Mouse (Mus musculus): ENCODE results near the gene Dnah2. TPM values are rescaled to one million over a fixed set of nuclear protein-coding genes. Genes with fewer than 3 reads are reported as not detected.

Gene Dnah2
- total RNA-seq, 1 experiment = 0.98 TPM

DNA sequence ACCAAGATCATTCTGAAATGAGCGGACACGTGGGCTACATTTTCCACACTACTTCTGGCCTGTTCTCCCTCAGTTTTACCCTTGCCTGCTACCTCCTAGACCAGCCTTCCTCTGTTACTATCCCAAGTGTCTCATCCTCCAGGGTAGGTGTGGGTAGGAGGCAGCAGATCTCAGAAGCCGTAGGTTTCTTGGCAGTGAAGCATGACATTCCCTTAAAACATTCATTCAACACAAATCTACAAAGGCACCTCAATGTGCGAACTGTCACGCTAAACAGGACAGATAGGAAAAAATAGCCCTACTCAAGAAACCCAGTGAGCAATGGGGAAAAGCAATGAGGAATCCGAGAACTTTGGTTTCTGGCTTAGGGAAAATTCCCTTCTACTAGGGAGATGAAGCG is 136.4 kb downstream of the Dnah2 start:
- no peaks in the 10 kb centered on the region for H3K9me3 ChIP-seq (ENCODE audit: control insufficient read depth, insufficient read depth, low read depth, low read length)
- no peak for DNase-seq (ENCODE audit: low read depth, low spot score)
- TF ChIP-seq CHD2 (IDR thresholded peaks at IDR 0.05; ENCODE audit: low read depth, low read length) = no peak
- TF ChIP-seq HCFC1 (IDR thresholded peaks at IDR 0.05; ENCODE audit: borderline replicate concordance, insufficient read depth, low read length) = no peak
- no peak for TF ChIP-seq ZC3H11A (IDR thresholded peaks at IDR 0.05; ENCODE audit: borderline replicate concordance, low read depth, low read length)
- TF ChIP-seq MAFK (IDR thresholded peaks at IDR 0.05; ENCODE audit: insufficient read depth, low read depth, low read length) = no peak
- TF ChIP-seq ZNF384 (IDR thresholded peaks at IDR 0.05; ENCODE audit: low read depth, low read length) = no peak
- H3K27ac ChIP-seq (ENCODE audit: insufficient read depth, low read depth, low read length, poor library complexity, severe bottlenecking) = no peak overlapping the region
- H3K4me3 ChIP-seq (ENCODE audit: insufficient read depth in 1 of 2, low read depth in 1 of 2, low read length in 2 of 2, poor library complexity in 1 of 2, severe bottlenecking in 1 of 2) = peak overlapping the region; percentile 1 to 94; a peak in 1 of 4 replicates
- no peak overlapping the region; the same call in 1 of the 2 replicates for H3K9ac ChIP-seq (ENCODE audit: insufficient read depth, low read depth, low read length, poor library complexity, severe bottlenecking)
- peaks cover 4 to 29% of the 10 kb centered on the region in 2 experiments for H3K4me1 ChIP-seq (ENCODE audit: control insufficient read depth in 2 of 2, insufficient read depth in 2 of 2, low read length in 2 of 2, poor library complexity in 1 of 2)
- in situ Hi-C loops (cut with MboI; ENCODE audit: low sequenced_read_pairs in 2 of 2, unreplicated experiment in 2 of 2) = no loop called here
- peaks cover 4% of the 10 kb centered on the region; the same call in 1 of the 2 replicates for H3K36me3 ChIP-seq (ENCODE audit: control insufficient read depth, insufficient read depth, low read length, poor library complexity, severe bottlenecking)

DNA sequence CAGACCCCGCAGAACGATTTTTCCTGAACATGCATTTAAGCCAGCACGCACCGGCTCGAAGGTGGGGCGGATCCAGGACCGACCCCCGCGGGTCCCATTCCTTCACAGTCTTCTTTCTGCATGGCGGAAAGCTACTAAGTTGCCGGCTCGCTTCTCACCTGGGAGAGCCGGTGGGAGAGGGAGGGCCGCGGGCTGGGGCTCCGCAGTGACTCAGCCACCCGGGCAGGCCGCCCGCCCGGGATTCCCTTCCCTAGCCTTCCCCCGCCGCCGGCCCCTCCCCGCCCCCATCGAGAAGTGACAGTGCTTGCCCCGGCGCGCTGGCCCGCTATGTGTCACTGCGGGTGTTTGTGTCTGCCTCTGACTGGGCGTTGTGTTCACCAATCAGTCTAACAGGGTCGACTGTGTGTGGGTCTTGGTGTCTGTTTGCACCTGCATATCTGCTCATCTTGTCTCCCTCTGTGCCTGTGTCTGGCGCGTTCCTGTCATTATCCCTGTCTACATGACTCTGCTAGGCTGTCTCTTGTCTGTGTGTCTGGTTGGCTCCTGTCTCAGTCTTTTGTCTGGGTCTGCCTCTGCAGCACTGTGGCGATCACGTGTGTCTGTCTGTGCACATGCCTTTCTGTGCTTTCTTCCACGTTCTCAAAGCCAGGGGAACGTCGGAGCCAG is 137.2 kb downstream of the Dnah2 start:
- H3K36me3 ChIP-seq (ENCODE audit: control insufficient read depth, insufficient read depth, low read length, poor library complexity, severe bottlenecking) = peaks cover 11% of the 10 kb centered on the region
- in situ Hi-C loops (cut with MboI; ENCODE audit: low sequenced_read_pairs in 2 of 2, unreplicated experiment in 2 of 2) = no loop called here
- peak overlapping the region; percentile 81 for H3K9ac ChIP-seq (ENCODE audit: insufficient read depth, low read depth, low read length, poor library complexity, severe bottlenecking)
- DNase-seq (ENCODE audit: low read depth, low spot score) = no peak
- H3K4me3 ChIP-seq (ENCODE audit: insufficient read depth in 1 of 2, low read depth in 1 of 2, low read length in 2 of 2, poor library complexity in 1 of 2, severe bottlenecking in 1 of 2) = peak overlapping the region; percentile 74 to 94
- no peaks in the 10 kb centered on the region for H3K9me3 ChIP-seq (ENCODE audit: control insufficient read depth, insufficient read depth, low read depth, low read length)
- H3K4me1 ChIP-seq (ENCODE audit: control insufficient read depth in 2 of 2, insufficient read depth in 2 of 2, low read length in 2 of 2, poor library complexity in 1 of 2) = peaks cover 4 to 29% of the 10 kb centered on the region in 2 experiments
- TF ChIP-seq CHD2 (IDR thresholded peaks at IDR 0.05; ENCODE audit: low read depth, low read length) (no peak), ZC3H11A (IDR thresholded peaks at IDR 0.05; ENCODE audit: borderline replicate concordance, low read depth, low read length) (no peak), MAFK (IDR thresholded peaks at IDR 0.05; ENCODE audit: insufficient read depth, low read depth, low read length) (no peak), ZNF384 (IDR thresholded peaks at IDR 0.05; ENCODE audit: low read depth, low read length) (no peak), HCFC1 (IDR thresholded peaks at IDR 0.05; ENCODE audit: borderline replicate concordance, insufficient read depth, low read length) (no peak)
- H3K27ac ChIP-seq (ENCODE audit: insufficient read depth, low read depth, low read length, poor library complexity, severe bottlenecking) = no peak overlapping the region

GRCm38 (mm10) chr11:69411073-69411535 is 137.8 kb downstream of the Dnah2 start:
- H3K36me3 ChIP-seq (ENCODE audit: control insufficient read depth, insufficient read depth, low read length, poor library complexity, severe bottlenecking) = peaks cover 15% of the 10 kb centered on the region
- no peak; the same call in 1 of the 2 replicates for TF ChIP-seq HCFC1 (IDR thresholded peaks at IDR 0.05; ENCODE audit: borderline replicate concordance, insufficient read depth, low read length)
- no peak for TF ChIP-seq MAFK (IDR thresholded peaks at IDR 0.05; ENCODE audit: insufficient read depth, low read depth, low read length)
- no peak for TF ChIP-seq ZNF384 (IDR thresholded peaks at IDR 0.05; ENCODE audit: low read depth, low read length)
- TF ChIP-seq ZC3H11A (IDR thresholded peaks at IDR 0.05; ENCODE audit: borderline replicate concordance, low read depth, low read length) = no peak
- no peak for TF ChIP-seq CHD2 (IDR thresholded peaks at IDR 0.05; ENCODE audit: low read depth, low read length)
- H3K9me3 ChIP-seq (ENCODE audit: control insufficient read depth, insufficient read depth, low read depth, low read length) = no peaks in the 10 kb centered on the region
- in situ Hi-C loops (cut with MboI; ENCODE audit: low sequenced_read_pairs in 2 of 2, unreplicated experiment in 2 of 2) = no loop called here
- H3K4me1 ChIP-seq (ENCODE audit: control insufficient read depth in 2 of 2, insufficient read depth in 2 of 2, low read length in 2 of 2, poor library complexity in 1 of 2) = peaks cover 4 to 32% of the 10 kb centered on the region in 2 experiments; a peak in 3 of 4 replicates
- peak overlapping the region; percentile 81 for H3K9ac ChIP-seq (ENCODE audit: insufficient read depth, low read depth, low read length, poor library complexity, severe bottlenecking)
- no peak overlapping the region for H3K27ac ChIP-seq (ENCODE audit: insufficient read depth, low read depth, low read length, poor library complexity, severe bottlenecking)
- DNase-seq (ENCODE audit: low read depth, low spot score) = peak; percentile 98
- H3K4me3 ChIP-seq (ENCODE audit: insufficient read depth in 1 of 2, low read depth in 1 of 2, low read length in 2 of 2, poor library complexity in 1 of 2, severe bottlenecking in 1 of 2) = peak overlapping the region; percentile 74 to 94

DNA sequence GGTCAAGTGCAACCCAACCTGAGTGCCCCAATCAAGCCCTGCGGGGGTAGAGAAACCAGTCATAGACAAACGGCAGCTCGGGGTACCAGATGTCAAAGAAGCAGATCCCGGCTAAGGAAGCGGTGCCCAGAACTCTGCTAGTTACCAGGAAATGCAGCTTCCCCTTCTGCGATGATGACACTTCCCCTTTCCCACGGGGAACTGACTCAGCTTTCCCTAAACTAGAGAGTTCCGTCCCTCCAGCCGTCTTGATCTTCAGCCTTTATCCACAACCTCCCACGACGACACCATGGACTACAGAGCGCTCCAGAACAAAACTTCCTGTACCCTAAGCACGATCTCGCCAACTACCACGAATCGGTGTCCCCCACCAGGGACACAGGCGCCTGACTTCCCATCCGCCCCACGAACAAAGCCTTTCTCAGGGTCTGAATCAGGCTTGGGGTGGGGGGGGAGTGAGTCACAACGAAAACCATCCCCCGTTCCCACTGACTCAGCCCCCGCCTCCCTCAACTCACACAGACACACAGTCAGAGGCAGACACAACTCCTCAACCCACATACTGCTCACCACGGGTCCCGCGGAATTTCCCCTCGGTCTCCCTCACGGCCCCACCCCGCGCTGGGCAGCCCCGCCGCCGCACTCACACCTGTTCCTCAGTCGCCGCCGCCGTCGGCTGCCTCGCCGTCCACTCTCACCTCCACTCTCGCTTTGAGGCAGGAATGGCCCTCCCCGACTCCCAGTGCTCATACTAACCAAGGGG is 138.4 kb downstream of the Dnah2 start:
- Histone ChIP-seq H3K4me3 (ENCODE audit: insufficient read depth in 1 of 2, low read depth in 1 of 2, low read length in 2 of 2, poor library complexity in 1 of 2, severe bottlenecking in 1 of 2) (peak overlapping the region; percentile 74 to 94), H3K27ac (ENCODE audit: insufficient read depth, low read depth, low read length, poor library complexity, severe bottlenecking) (no peak overlapping the region), H3K4me1 (ENCODE audit: control insufficient read depth in 2 of 2, insufficient read depth in 2 of 2, low read length in 2 of 2, poor library complexity in 1 of 2) (peaks cover 4 to 37% of the 10 kb centered on the region in 2 experiments; a peak in 3 of 4 replicates), H3K36me3 (ENCODE audit: control insufficient read depth, insufficient read depth, low read length, poor library complexity, severe bottlenecking) (peaks cover 22% of the 10 kb centered on the region), H3K9me3 (ENCODE audit: control insufficient read depth, insufficient read depth, low read depth, low read length) (no peaks in the 10 kb centered on the region), H3K9ac (ENCODE audit: insufficient read depth, low read depth, low read length, poor library complexity, severe bottlenecking) (peak overlapping the region; percentile 66)
- in situ Hi-C loops (cut with MboI; ENCODE audit: low sequenced_read_pairs in 2 of 2, unreplicated experiment in 2 of 2) = no loop called here
- no peak for TF ChIP-seq ZNF384 (IDR thresholded peaks at IDR 0.05; ENCODE audit: low read depth, low read length)
- no peak for TF ChIP-seq CHD2 (IDR thresholded peaks at IDR 0.05; ENCODE audit: low read depth, low read length)
- TF ChIP-seq HCFC1 (IDR thresholded peaks at IDR 0.05; ENCODE audit: borderline replicate concordance, insufficient read depth, low read length) = no peak
- no peak for TF ChIP-seq ZC3H11A (IDR thresholded peaks at IDR 0.05; ENCODE audit: borderline replicate concordance, low read depth, low read length)
- no peak for TF ChIP-seq MAFK (IDR thresholded peaks at IDR 0.05; ENCODE audit: insufficient read depth, low read depth, low read length)
- DNase-seq (ENCODE audit: low read depth, low spot score) = no peak
